Mouse (Mus musculus): ENCODE measurements around the gene Rapgef1. TPM values are rescaled to one million over a fixed set of nuclear protein-coding genes. Genes with fewer than 3 reads are reported as not detected.
"Not testable (repeated sequence)": the region's sequence is repeated elsewhere in the genome, so short reads cannot be mapped to it uniquely, and the experiment has no call there.

The Rapgef1 gene
- total RNA-seq, 2 experiments from 2014 or later = 58.5 to 66.5 TPM

GRCm38 (mm10) chr2:29741207-29741606, 121.7 kb downstream of the Rapgef1 start:
- DNase-seq = no peak

- DNase-seq = no peak
Observed at GRCm38 (mm10) chr2:29744256-29744655, 124.7 kb downstream of the Rapgef1 start.

DNA sequence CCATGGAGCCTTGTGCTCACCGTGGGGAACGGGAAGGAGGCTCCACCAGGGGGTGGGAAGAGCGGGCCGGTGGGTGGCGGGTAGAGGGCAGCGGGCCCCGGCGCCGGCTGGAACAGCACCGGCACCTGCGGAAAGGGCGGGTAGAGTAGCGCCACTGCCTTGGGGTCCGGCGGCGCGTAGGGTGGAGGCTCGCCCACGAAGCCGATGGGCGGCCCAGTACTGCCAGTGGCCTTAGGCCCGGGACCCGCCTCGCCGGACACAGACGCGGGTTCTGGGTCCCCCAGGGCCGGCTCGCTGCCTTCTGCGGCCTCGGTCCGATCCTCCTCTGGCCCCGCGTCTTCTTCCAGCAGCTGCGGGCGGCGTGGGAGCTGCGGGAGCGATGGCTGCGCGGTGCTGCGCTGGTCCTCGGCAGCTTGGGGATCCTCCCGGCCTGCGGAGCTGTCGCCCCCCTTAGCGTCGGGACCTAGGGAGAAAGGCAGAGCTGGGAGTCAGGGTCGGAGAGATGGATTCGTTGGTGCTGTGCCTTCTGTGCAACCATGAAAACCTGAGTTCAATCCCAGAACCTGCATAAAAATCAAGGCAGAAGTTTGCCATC, 127.8 kb downstream of the Rapgef1 start:
- DNase-seq = no peak

GRCm38 (mm10) chr2:29747852-29748251, 128.3 kb downstream of the Rapgef1 start:
- no peak for DNase-seq

DNA sequence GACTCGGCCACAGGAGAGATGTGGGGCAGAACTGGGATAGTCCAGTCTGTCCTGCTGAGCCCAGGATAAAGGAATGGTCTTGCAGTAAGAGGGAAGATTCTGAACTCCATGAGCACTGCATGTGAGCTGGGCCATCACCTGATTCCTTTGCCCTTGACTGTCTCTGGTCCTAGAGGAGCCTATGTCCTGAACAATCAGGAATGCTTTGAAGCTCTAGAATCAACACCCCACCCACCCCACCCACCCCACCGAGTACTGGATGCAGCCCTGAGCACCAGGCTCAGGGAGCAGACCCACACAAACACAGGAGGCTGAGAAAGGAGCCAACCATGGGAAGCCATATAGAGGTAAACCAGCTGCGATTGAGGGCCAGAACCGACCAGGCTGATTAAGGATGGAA, 129.0 kb downstream of the Rapgef1 start:
- no peak for DNase-seq

DNA sequence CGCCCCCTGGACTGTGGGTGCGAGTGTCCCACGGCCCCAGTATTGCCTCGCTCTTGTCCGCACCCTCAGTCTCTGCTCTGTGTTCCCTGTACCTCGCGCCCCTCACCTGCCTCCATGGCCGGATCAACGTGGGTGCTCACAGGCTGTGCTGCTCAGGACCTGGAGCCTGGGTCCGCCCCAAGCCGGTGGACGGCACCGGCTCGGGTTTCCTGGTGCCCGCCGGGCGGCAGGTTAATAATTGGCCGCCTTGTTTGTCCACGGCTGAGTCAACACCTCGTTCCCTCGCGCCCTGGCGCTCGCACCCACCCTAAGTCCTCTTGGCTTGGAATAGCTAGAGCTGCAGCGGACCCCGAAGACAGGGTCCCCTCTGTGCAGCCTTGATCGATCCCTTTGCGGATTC, 132.0 kb downstream of the Rapgef1 start, which contains the start of gene Gm13420:
Gene Gm13420 (minus strand): TSS at position 189 of the 400 bp plus-strand sequence.
- no peak for DNase-seq

GRCm38 (mm10) chr2:29752397-29752796, 132.9 kb downstream of the Rapgef1 start:
- DNase-seq = no peak

- DNase-seq = no peak
Observed at GRCm38 (mm10) chr2:29755693-29756092, 136.2 kb downstream of the Rapgef1 start.

- DNase-seq = peak; percentile 86
Observed at GRCm38 (mm10) chr2:29764831-29765230, 145.3 kb downstream of the Rapgef1 start.

- no peak for DNase-seq
Observed at GRCm38 (mm10) chr2:29767976-29768709, 148.6 kb downstream of the Rapgef1 start.

GRCm38 (mm10) chr2:29768901-29769300, 149.4 kb downstream of the Rapgef1 start:
- DNase-seq = no peak

DNA sequence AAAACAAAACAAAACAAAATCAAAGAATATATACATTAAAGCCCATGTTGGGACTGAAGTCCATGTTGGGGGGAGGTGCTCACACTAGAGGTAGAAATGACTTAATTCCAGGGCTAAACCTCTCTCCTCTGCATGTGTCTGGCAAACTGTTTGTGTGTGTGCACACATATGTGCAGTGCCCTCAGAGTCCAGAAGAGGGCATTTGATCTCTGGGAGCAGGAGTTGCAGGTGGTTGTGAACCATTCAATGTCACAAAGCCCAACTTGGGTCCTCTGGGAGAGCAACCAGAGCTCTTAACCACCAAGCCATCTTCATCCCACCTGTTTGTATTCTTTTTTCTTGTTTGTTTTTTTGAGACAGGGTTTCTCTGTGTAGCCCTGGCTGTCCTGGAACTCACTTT, 150.6 kb downstream of the Rapgef1 start:
- DNase-seq = no peak

GRCm38 (mm10) chr2:29771611-29772461, 152.3 kb downstream of the Rapgef1 start:
- DNase-seq = peak; percentile 43

GRCm38 (mm10) chr2:29773323-29773722, 153.8 kb downstream of the Rapgef1 start:
- no peak for DNase-seq

DNA sequence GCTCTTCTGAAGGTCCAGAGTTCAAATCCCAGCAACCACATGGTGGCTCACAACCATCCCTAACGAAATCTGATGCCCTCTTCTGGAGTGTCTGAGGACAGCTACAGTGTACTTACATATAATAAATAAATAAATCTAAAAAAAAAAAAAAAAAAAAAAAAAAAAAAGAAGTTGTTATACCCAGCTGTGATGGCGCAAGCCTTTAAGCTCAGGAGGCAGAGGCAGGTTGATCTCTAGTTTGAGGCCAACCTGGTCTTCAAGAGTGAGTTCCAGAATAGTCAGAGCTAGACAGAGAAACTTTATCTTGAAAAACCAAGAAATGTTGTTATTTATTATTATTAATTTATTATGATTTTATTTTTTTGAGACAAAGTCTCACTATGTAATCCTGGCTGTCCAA, 161.7 kb downstream of the Rapgef1 start:
- not testable (repeated sequence) for DNase-seq

DNA sequence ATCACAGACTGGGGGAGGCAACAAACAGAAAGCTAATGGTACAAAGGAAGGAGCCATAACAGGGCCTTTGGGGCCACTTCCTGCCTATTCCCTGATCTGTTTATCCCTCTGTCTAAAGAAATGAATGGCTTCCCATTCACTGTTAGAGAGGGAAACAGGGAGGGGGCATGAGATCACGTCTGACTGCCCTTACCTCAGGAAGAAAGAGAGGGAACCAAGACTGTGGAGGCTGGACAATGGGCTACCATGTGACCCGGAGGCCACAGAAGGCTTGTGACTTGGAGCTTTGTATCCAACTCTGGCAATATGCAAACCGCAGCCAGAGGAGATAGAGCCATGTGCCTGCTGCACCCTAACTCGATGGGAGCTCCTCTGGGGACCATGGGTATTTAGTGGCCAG, 164.8 kb downstream of the Rapgef1 start:
- no peak for DNase-seq

GRCm38 (mm10) chr2:29787104-29787917, 167.8 kb downstream of the Rapgef1 start, which contains the start of gene Coq4:
Gene Coq4, plus strand, starts transcription at chr2:29787493.
- peak; percentile 91 for DNase-seq

DNA sequence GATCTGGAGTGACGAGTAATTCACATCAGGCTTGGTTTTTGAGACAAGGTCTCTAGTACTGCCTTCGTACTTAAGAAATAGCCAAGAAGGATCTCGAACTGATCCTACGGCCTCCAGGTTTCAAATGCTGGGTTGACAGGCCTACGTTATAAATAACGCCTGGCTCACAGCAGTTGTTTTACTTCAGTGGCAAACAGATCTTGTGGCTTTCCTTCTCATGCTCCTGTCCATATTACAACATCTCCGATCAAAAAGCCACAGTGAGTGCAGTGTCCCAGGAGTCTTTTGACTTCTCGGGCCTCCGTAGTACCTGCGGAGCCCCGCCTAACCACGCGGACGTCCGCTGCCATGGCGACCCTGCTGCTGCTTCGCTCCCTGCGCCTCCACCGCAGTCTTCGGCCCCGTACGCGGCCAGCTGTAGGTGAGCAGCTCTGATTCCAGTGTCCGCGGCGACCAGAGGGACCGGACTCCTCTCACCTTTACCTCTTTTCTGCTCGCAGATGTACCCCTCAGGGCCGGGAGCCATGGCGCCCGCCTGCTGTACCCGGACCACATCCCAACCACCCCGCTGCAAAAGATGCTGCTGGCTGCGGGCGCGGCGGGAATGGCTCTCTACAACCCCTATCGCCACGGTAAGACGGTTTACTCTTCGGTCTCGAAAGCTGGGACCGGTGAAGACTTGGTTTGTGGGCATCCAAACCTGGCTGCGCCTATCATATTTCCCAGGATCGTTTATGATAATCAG, 168.6 kb downstream of the Rapgef1 start, which contains the start of gene Trub2:
Gene Trub2 (minus strand): TSS at position 566 of the 745 bp plus-strand sequence.
- peak; percentile 92 for DNase-seq

Data from adrenal gland, postnatal 10 days (tissue).